Mouse (Mus musculus): ENCODE measurements at regions not wholly inside any gene's neighbourhood (a gene's known extent, or its start where the extent isn't known, plus 50 kb on each side); places are given as distances from the start of the nearest gene placed in this dataset.
A peak's percentile ranks its signal among the peaks of the same experiment; 100 is the strongest.

DNA sequence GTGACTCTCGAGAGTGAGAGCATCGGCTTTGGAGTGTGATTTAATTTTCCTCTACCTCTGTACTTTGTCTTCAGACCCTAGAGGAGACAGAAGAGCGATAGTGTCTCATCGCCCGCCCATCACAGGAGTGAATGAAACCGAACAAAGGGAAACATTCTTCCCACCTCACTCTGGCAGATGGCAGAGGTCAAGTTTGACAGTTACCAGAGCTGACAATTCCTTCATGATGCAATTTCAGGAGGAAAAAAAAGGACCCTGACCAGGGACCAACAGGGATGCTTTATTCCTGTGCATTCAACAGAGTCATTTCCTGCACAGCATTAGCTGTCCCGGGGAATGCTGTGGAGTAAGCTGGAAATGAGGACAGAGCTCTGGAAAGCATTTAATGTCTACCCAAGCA lies 106.3 kb upstream of the Lyplal1 start:
- DNase-seq, result no peak

DNA sequence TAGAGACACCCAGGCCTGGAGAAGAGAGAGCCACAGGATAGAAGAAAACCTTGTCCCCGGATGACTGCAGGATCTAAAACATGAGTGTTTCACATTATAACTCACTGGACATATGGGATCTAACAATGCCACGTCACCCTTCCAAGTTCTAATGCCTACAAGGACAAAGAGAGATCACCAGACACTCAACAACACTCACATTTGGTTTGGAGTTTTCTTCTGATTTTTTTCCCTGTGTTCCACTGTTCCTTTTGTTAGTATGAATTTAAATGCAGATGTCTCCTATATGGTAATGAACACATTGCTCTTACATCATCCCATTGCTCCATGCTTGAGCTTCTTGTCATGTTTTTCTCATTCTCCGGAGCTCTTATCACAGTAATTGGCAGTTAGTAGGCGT lies 101.9 kb upstream of the Lyplal1 start:
- no peak for DNase-seq

DNA sequence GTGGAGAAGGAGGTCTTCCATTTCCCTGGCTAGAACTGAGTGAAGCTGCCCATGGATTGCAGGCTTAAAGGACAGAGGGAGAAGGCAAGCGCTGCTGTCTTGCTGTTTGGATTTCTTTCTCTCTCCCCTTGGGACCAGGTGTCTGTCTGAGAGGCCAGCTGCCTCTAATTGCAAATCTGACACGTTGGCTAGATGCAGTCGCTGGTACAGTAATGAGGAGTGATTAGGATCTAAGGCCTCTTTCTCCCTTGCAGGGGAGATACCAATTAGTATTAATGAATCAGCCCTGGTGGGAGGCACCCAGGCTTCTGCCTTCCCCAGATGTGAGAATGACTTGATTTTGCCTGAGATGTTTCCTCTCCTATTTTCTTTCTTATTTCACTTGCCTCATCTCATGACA lies 100.1 kb upstream of the Lyplal1 start:
- no peak for DNase-seq

DNA sequence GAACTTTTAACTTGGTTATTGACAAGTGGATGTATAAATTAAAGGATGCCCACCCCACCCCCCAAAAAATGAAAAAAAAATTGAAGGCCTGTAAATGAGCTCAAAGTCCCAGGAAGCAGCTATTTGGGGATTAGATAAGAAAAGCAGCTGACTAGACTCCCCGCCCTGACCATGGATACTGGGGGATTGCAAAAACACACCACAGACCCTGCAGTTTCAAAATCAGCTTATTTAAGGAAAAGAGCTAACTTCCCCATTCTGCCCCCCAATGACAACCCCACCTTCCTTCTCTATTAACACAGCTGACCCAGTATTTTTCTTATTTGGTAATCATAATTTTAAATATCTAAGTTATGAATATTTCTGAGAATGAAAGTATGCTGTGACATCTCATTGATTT lies 87.0 kb upstream of the Lyplal1 start:
- no peak for DNase-seq

DNA sequence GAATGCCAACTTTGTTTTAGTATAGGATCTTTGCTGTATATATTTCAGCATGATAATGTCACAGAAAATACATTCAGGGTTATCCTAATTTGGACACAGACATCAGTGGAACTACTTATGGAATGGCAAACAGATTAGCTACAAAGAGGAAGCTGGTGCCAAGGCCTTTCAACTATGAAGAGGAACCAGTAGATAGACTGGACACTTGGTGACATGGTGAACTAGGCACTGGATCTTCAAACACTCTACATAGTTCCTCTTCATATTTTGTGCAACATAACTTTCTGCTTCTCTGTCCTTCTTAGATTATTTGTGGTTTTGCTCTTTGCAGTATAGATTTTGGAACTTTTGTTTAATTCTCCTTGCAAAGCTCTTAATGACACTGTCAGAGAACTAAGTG lies 85.4 kb upstream of the Lyplal1 start:
- DNase-seq, result no peak

DNA sequence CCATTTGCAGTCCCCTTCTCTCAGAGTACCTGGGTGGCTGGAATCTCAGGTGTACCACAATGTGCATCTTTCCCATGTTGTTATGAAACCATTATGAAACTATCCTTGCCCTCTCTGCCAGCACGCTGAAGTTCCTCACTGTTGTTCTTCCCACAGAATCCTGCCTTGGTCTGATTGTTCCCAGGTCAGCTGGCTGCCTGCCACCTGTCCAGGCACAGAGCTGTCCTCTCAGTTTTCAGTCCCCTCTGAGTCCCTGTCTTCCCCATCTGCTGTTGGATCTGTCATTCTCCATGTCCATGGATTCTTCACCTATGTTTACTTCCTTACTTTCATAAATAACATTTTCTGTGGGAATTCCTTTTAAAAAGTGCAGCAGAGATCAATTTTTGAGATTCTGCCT lies 81.3 kb upstream of the Lyplal1 start:
- no peak for DNase-seq

DNA sequence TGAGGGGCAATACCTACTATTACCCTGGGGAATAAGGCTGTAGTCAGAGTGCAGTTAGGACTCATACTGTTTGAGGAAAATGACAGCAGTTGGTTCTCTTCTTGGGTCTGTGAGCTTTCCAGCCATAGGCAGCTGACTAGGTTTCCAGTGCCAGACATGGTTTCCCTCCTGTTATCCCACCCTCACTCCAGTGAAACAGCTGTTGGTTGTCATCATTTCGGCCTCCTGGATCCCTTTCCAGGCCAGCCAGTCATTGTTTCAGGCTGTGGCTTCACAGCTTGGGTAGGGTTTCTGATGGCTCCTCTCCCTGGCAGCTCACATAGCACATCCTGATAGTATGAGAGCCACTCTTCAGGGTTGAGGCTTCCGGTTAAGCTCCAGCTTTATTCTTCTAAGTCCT lies 79.9 kb upstream of the Lyplal1 start:
- DNase-seq, result no peak

DNA sequence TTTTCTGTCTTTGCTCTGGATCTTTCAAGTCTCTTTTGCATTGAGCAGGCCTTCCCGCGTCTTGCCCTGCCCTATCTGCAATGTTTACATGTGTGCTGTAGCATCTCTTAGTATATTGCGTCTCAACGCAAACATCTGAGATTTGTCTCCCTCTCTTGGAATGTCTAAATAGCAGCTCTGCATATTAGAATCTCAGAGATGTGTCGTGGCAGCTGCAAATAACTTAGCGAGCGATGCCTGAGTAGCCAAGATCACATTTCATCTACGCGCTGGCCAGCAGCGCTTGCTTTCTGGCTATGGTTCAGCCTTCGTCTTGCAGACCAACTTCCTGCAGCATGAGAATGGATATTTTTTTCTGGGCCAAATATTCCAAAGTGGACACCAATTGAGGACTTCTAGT lies 72.3 kb upstream of the Lyplal1 start:
- no peak for DNase-seq

DNA sequence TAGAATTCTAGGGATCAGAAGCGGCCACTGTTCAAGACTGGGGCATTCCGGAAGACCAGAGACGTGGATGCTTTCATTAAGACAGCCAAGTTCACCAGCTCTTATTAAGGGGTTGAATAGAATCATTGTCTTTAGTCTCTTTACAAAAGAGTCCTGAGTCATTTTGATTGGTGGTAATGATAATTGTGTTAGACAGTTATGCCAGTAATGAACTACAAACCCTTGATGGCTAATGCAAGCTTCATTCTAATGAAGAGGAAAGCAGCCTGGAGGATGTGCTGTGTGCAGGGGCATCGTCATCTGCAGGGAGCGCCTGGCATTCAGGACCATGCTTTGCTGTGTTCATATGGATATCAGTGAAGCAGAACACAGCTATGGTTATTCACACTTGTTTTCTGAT lies 70.3 kb upstream of the Lyplal1 start:
- DNase-seq, result no peak

DNA sequence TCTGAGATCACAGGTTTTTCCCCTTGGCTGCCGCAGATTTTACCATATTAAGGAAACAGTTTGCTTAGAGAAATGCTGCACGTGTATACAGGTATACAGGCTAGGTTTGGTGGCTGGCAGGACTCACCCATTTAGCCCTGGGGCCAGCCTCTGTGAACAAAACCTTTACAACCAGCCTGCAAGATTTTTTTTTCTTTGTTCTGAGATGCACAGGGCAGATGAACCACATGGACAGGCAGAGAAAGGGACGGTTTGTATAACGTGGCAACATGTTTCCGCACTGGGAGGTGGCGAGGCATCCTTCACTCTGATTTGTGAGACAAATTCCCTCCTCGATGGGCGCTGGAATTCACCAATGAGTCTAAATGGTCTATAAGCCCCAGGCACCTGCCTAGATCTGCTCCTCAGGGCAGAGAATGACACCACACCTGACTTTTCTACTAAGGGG lies 66.1 kb upstream of the Lyplal1 start:
- DNase-seq, result no peak

DNA sequence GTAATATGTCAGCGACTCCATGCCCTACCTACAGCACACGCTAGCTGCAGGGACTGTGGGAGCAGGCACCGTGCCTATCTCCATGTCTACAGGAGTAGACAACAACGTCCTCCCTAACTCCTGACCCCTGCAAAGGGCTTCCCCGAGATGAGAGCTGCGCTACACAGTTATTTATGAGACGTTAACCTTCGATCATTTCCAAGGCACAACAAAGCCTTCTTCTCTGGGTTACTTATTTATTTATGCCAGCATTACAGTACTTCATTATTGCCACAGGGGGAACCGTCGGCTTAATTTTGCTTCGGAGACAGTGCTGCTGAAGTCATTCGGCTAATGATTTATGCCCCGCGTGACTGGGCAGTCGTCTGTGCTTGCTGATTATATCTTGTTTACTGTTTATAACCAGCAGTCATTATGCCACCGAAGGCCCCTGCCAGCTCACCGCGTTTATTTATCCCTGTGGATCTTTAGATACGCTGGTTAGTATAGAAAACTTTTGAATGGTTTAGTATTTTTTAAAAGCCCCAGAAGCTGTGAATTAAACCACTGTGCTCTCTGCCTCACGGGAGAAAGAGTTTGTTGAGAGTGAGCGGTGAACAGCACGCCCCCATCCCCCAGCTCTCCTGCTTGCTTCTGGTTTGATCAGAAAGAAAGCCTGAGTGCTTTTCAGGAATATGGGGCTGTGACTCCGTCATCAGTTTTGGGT lies 65.5 kb upstream of the Lyplal1 start:
- DNase-seq, result peak; percentile 21

DNA sequence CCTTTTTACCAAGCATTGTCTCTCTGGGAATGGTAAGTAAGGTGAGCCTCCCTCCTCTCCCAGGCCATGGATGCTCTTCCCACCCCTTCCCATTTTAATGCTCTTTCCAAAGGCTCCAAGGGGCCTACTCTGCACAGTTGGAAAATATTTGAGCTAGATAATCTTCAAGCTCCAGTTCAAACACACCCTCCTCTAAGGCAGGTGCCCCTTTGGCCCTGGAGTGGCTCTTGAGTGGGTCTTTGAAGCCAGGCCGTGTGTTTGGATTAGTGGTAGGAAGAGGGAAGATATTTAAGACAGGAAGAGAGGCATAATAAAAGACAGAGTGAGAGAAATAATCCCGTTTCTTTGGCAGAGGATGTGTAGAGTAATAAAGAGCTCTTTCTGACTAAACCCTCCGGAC lies 59.9 kb upstream of the Lyplal1 start:
- no peak for DNase-seq

DNA sequence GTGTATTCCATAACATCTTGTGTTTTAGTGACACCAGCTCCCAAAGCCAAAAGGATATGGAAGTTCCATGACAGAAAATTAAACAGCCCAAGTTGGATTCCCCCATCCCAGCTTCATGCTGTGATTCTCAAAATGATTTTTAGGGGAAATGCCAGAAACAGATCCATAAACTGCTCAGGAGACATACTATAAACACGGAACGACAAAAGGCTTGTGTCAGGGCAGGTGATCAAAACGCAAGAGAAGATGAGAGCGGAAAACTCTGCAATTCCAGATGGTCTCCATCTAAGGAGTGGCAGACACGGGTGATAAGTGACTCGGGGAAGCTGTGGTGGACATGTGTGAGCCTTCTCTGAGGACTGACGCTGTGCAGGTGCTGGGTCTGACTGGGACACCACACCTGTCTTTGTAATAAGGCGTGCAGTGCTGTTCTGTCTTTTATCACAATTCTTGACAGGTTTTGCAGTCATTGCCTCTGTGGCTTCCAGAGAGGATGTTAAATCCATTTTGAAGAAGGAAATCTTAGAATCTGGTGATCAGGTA lies 56.4 kb upstream of the Lyplal1 start:
- no peak for DNase-seq

DNA sequence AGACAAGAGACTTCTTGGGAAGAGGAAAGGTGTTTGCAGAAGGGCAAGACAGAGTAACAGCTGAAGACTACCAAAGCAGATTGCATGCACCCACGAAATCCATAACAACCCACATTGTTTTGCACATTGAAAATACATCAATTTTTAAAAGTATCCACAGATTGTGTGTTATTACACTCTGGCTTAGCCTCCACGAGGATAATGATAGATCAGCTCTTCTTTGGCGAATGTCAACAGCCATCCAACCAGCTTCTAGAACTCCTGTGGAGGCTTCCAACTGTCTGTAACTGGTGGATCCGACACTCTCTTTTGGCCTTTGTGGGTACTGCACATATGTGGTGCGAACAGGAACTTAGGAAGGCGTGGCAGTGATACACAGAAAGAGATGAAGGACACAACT lies 54.6 kb upstream of the Lyplal1 start:
- no peak for DNase-seq
